Mouse (Mus musculus): ENCODE measurements around the gene Dusp9. TPM values are rescaled to one million over a fixed set of nuclear protein-coding genes. Genes with fewer than 3 reads are reported as not detected.

Dusp9 gene
- total RNA-seq (2023): 0.21 TPM

GRCm38 (mm10) chrX:73639255-73639675 lies at the start of gene Dusp9:
Gene Dusp9 (plus strand): TSS chrX:73639419.

GRCm38 (mm10) chrX:73659575-73660283 lies 20.5 kb downstream of the Dusp9 start, which contains the start of gene Pnck:
Gene Pnck (minus strand): TSS chrX:73660117.

GRCm38 (mm10) chrX:73672879-73673618 lies 33.8 kb downstream of the Dusp9 start, which contains the start of gene Slc6a8:
Gene Slc6a8 (plus strand): TSS chrX:73673150.

Other genes starting within 250 kb of the Dusp9 start
- not detected for gene Gm18336, start 240.7 kb upstream of the Dusp9 start, total RNA-seq (2023)
- gene Zfp92, start 228.3 kb upstream of the Dusp9 start, total RNA-seq (2023): not detected
- 0.59 TPM for gene Trex2, start 204.1 kb upstream of the Dusp9 start, total RNA-seq (2023)
- gene Haus7, start 180.4 kb upstream of the Dusp9 start, total RNA-seq (2023): 15.4 TPM
- 1.1 TPM for gene Bgn, start 155.8 kb upstream of the Dusp9 start, total RNA-seq (2023)
- gene Atp2b3, start 136.3 kb upstream of the Dusp9 start, total RNA-seq (2023): not detected
- 0.79 TPM for gene Pnck, start 20.7 kb downstream of the Dusp9 start, total RNA-seq (2023)
- gene Slc6a8, start 33.7 kb downstream of the Dusp9 start, total RNA-seq (2023): 0.29 TPM
- 94.2 TPM for gene Bcap31, start 76.8 kb downstream of the Dusp9 start, total RNA-seq (2023)
- gene Abcd1, start 77.2 kb downstream of the Dusp9 start, total RNA-seq (2023): 32.2 TPM
- not detected for gene Plxnb3, start 117.7 kb downstream of the Dusp9 start, total RNA-seq (2023)
- 9.1 TPM for gene Srpk3, start 135.0 kb downstream of the Dusp9 start, total RNA-seq (2023)
- gene Idh3g, start 147.5 kb downstream of the Dusp9 start, total RNA-seq (2023): 139 TPM
- 109 TPM for gene Ssr4, start 147.6 kb downstream of the Dusp9 start, total RNA-seq (2023)
- gene Pdzd4, start 185.6 kb downstream of the Dusp9 start, total RNA-seq (2023): 1.1 TPM

Measured in CD4-positive naive resting alpha-beta T cell, adult 76 days (primary cell).